Mouse (Mus musculus) layer of hippocampus, adult 2 months (tissue): Measurements from ENCODE around the gene Btbd9. TPM values are rescaled to one million over a fixed set of nuclear protein-coding genes. Genes with fewer than 3 reads are reported as not detected.
"Not testable (repeated sequence)": the region's sequence is repeated elsewhere in the genome, so short reads cannot be mapped to it uniquely, and the experiment has no call there.

Source experiments
- DNase-seq, 2 experiments: peaks; one replicate each; pipeline ENCODE4 v3.0.0; 2022; ENCODE audit warnings: low spot score in 2 of 2
- H3K27ac ChIP-seq: fragments of 200-600 bp; 2 replicates; pipeline ENCODE4 v1.8.1; 2022
- H3K4me3 ChIP-seq: fragments of 200-600 bp; 2 replicates; pipeline ENCODE4 v1.8.1; 2022; ENCODE audit warnings: mild to moderate bottlenecking
- CTCF ChIP-seq: fragments of 200-600 bp; conservative IDR thresholded peaks from 2 replicates; pipeline ENCODE4 v1.8.1; 2022; ENCODE audit warnings: antibody characterized with exemption, mild to moderate bottlenecking, moderate library complexity
- total RNA-seq, 2 experiments: library from RNA; stranded (reverse); gene quantifications; 2 replicates each; pipeline ENCODE4 v1.2.3; 2021

Btbd9 gene
- total RNA-seq, 2 experiments from 2014 or later, result 168 to 187 TPM

- Histone ChIP-seq H3K4me3 (no peak overlapping the region), H3K27ac (peak overlapping the region; percentile 67)
- no peak for TF ChIP-seq CTCF
- DNase-seq, result no peak
These were observed 45.7 kb downstream of the Btbd9 start for GRCm38 (mm10) chr17:30530542-30530940.

- DNase-seq, result peak; percentile 53 to 76
- TF ChIP-seq CTCF, result no peak; the same call in 1 of the 2 replicates
- Histone ChIP-seq H3K4me3 (peak overlapping the region; percentile 14; the same call in 1 of the 2 replicates), H3K27ac (peak overlapping the region; percentile 67)
These were observed 46.4 kb downstream of the Btbd9 start for GRCm38 (mm10) chr17:30529632-30530541.

- no peak overlapping the region for H3K4me3 ChIP-seq
- DNase-seq, result no peak
- no peak for TF ChIP-seq CTCF
- peak overlapping the region; percentile 72 for H3K27ac ChIP-seq
These were observed 50.6 kb downstream of the Btbd9 start for GRCm38 (mm10) chr17:30525405-30526295.

- TF ChIP-seq CTCF, result no peak
- Histone ChIP-seq H3K4me3 (peak overlapping the region; percentile 5; the same call in 1 of the 2 replicates), H3K27ac (peak overlapping the region; percentile 84)
- DNase-seq, result peak; percentile 70 to 82
These were observed 51.8 kb downstream of the Btbd9 start for GRCm38 (mm10) chr17:30524451-30524850.

- H3K27ac ChIP-seq, result peak overlapping the region; percentile 84
These were observed 52.5 kb downstream of the Btbd9 start for GRCm38 (mm10) chr17:30523783-30524182.

GRCm38 (mm10) chr17:30522406-30523078 lies 53.7 kb downstream of the Btbd9 start:
- DNase-seq, result no peak
- peak overlapping the region; percentile 84; the same call in 1 of the 2 replicates for H3K27ac ChIP-seq

More at GRCm38 (mm10) chr17:30523783-30524182, 52.5 kb downstream of the Btbd9 start:
- H3K4me3 ChIP-seq, result no peak overlapping the region
- DNase-seq, result no peak
- TF ChIP-seq CTCF, result no peak

GRCm38 (mm10) chr17:30519172-30519512 lies 57.1 kb downstream of the Btbd9 start:
- not testable (repeated sequence) for H3K27ac ChIP-seq, H3K4me3 ChIP-seq, DNase-seq

More at GRCm38 (mm10) chr17:30522406-30523078, 53.7 kb downstream of the Btbd9 start:
- 0 out of 2 replicates have a peak, but pooled peaks have one; percentile 10 for TF ChIP-seq CTCF
- no peak overlapping the region for H3K4me3 ChIP-seq

GRCm38 (mm10) chr17:30518431-30519171 lies 57.7 kb downstream of the Btbd9 start:
- TF ChIP-seq CTCF, result no peak
- no peak for DNase-seq
- Histone ChIP-seq H3K27ac (peak overlapping the region; percentile 56), H3K4me3 (no peak overlapping the region)

GRCm38 (mm10) chr17:30516580-30517340 lies 59.5 kb downstream of the Btbd9 start:
- H3K4me3 ChIP-seq, result no peak overlapping the region
- H3K27ac ChIP-seq, result no peak overlapping the region
- no peak for TF ChIP-seq CTCF
- DNase-seq, result no peak

GRCm38 (mm10) chr17:30515401-30515800 lies 60.9 kb downstream of the Btbd9 start:
- no peak for TF ChIP-seq CTCF
- no peak for DNase-seq
- Histone ChIP-seq H3K27ac (no peak overlapping the region), H3K4me3 (no peak overlapping the region)

- DNase-seq, result no peak
- Histone ChIP-seq H3K4me3 (no peak overlapping the region), H3K27ac (peak overlapping the region; percentile 78)
- TF ChIP-seq CTCF, result peak; percentile 33; the same call in 1 of the 2 replicates
These were observed 63.3 kb downstream of the Btbd9 start for GRCm38 (mm10) chr17:30513034-30513433.
